Mouse (Mus musculus): ENCODE data around the gene Dgkb. TPM values are rescaled to one million over a fixed set of nuclear protein-coding genes. Genes with fewer than 3 reads are reported as not detected.

Gene Dgkb
- total and polyA plus RNA-seq, 3 experiments = not detected

- no peaks in the 10 kb centered on the region for H3K79me2 ChIP-seq (replicated peaks; ENCODE audit: control insufficient read depth, extremely low read depth, insufficient read depth, poor library complexity, severe bottlenecking)
- H3K27me3 ChIP-seq (replicated peaks) = no peaks in the 10 kb centered on the region
- H3K4me2 ChIP-seq (ENCODE audit: insufficient read depth, low read depth, poor library complexity, severe bottlenecking) = no peak overlapping the region
- H3K4me1 ChIP-seq (ENCODE audit: control insufficient read depth in 1 of 2, insufficient read depth in 2 of 2) = no peaks in the 10 kb centered on the region
- no peaks in the 10 kb centered on the region for H3K9me3 ChIP-seq (replicated peaks; ENCODE audit: low read length)
- H3K9ac ChIP-seq (ENCODE audit: insufficient read depth, low read depth) = no peak overlapping the region
- in situ Hi-C loops (cut with MboI; ENCODE audit: low pct_ligation_motif_present, low pct_unique_long_range_greater_than_20kb, low sequenced_read_pairs) = no loop called here
- DNase-seq (ENCODE audit: extremely low read depth) = no peak
- H3K27ac ChIP-seq (ENCODE audit: insufficient read depth, low read depth) = no peak overlapping the region
- TF ChIP-seq MAX (IDR thresholded peaks at IDR 0.05; ENCODE audit: low read length) = no peak
- no peak overlapping the region for H3K4me3 ChIP-seq (replicated peaks in 1 of 3; ENCODE audit: low read depth in 2 of 3, low read length in 2 of 3, poor library complexity in 1 of 3)
- dilution Hi-C loops (cut with MboI; ENCODE audit: extremely low pct_ligation_motif_present, extremely low pct_unique_long_range_greater_than_20kb, low sequenced_read_pairs) = no loop called here
- H3K36me3 ChIP-seq (replicated peaks in 1 of 2; ENCODE audit: control insufficient read depth in 1 of 2, insufficient read depth in 1 of 2, low read length in 1 of 2) = no peaks in the 10 kb centered on the region
These were observed 63.9 kb downstream of the Dgkb start for GRCm38 (mm10) chr12:37881376-37881775.

- Histone ChIP-seq H3K4me2 (ENCODE audit: insufficient read depth, low read depth, poor library complexity, severe bottlenecking) (no peak overlapping the region), H3K27ac (ENCODE audit: insufficient read depth, low read depth) (no peak overlapping the region), H3K79me2 (replicated peaks; ENCODE audit: control insufficient read depth, extremely low read depth, insufficient read depth, poor library complexity, severe bottlenecking) (no peaks in the 10 kb centered on the region), H3K9me3 (replicated peaks; ENCODE audit: low read length) (no peaks in the 10 kb centered on the region), H3K9ac (ENCODE audit: insufficient read depth, low read depth) (no peak overlapping the region), H3K27me3 (replicated peaks) (no peaks in the 10 kb centered on the region), H3K4me1 (ENCODE audit: control insufficient read depth in 1 of 2, insufficient read depth in 2 of 2) (no peaks in the 10 kb centered on the region), H3K4me3 (replicated peaks in 1 of 3; ENCODE audit: low read depth in 2 of 3, low read length in 2 of 3, poor library complexity in 1 of 3) (no peak overlapping the region), H3K36me3 (replicated peaks in 1 of 2; ENCODE audit: control insufficient read depth in 1 of 2, insufficient read depth in 1 of 2, low read length in 1 of 2) (no peaks in the 10 kb centered on the region)
- dilution Hi-C loops (cut with MboI; ENCODE audit: extremely low pct_ligation_motif_present, extremely low pct_unique_long_range_greater_than_20kb, low sequenced_read_pairs) = no loop called here
- in situ Hi-C loops (cut with MboI; ENCODE audit: low pct_ligation_motif_present, low pct_unique_long_range_greater_than_20kb, low sequenced_read_pairs) = no loop called here
- TF ChIP-seq MAFK (IDR thresholded peaks at IDR 0.05; ENCODE audit: insufficient replicate concordance, low read length) (no peak), ETS1 (conservative IDR thresholded peaks at IDR 0.05; ENCODE audit: low read depth, low read length) (no peak), SMC3 (IDR thresholded peaks at IDR 0.05; ENCODE audit: low read depth, low read length) (no peak), JUND (conservative IDR thresholded peaks at IDR 0.05; ENCODE audit: low read depth, low read length) (no peak), RCOR1 (conservative IDR thresholded peaks at IDR 0.05; ENCODE audit: low read depth, low read length) (no peak), MXI1 (IDR thresholded peaks at IDR 0.05; ENCODE audit: low read depth, low read length) (no peak)
- no peak for DNase-seq (ENCODE audit: extremely low read depth)
These were observed 65.3 kb downstream of the Dgkb start for GRCm38 (mm10) chr12:37882796-37883195.

- Histone ChIP-seq H3K4me1 (ENCODE audit: control insufficient read depth in 1 of 2, insufficient read depth in 2 of 2) (peaks cover 0 to under 1% of the 10 kb centered on the region in 2 experiments; a peak in 1 of 4 replicates), H3K4me3 (replicated peaks in 1 of 3; ENCODE audit: low read depth in 2 of 3, low read length in 2 of 3, poor library complexity in 1 of 3) (no peak overlapping the region), H3K9ac (ENCODE audit: insufficient read depth, low read depth) (no peak overlapping the region), H3K79me2 (replicated peaks; ENCODE audit: control insufficient read depth, extremely low read depth, insufficient read depth, poor library complexity, severe bottlenecking) (no peaks in the 10 kb centered on the region), H3K27ac (ENCODE audit: insufficient read depth, low read depth) (no peak overlapping the region), H3K36me3 (replicated peaks in 1 of 2; ENCODE audit: control insufficient read depth in 1 of 2, insufficient read depth in 1 of 2, low read length in 1 of 2) (no peaks in the 10 kb centered on the region), H3K4me2 (ENCODE audit: insufficient read depth, low read depth, poor library complexity, severe bottlenecking) (no peak overlapping the region), H3K27me3 (replicated peaks) (no peaks in the 10 kb centered on the region), H3K9me3 (replicated peaks; ENCODE audit: low read length) (no peaks in the 10 kb centered on the region)
- DNase-seq (ENCODE audit: extremely low read depth) = no peak
- TF ChIP-seq ETS1 (conservative IDR thresholded peaks at IDR 0.05; ENCODE audit: low read depth, low read length) = no peak
- TF ChIP-seq MAZ (IDR thresholded peaks at IDR 0.05; ENCODE audit: low read depth, low read length) = no peak
- in situ Hi-C loops (cut with MboI; ENCODE audit: low pct_ligation_motif_present, low pct_unique_long_range_greater_than_20kb, low sequenced_read_pairs) = no loop called here
- dilution Hi-C loops (cut with MboI; ENCODE audit: extremely low pct_ligation_motif_present, extremely low pct_unique_long_range_greater_than_20kb, low sequenced_read_pairs) = no loop called here
These were observed 66.3 kb downstream of the Dgkb start for GRCm38 (mm10) chr12:37883781-37884180.
